Mouse (Mus musculus): ENCODE results near the gene Pde11a. TPM values are rescaled to one million over a fixed set of nuclear protein-coding genes. Genes with fewer than 3 reads are reported as not detected.
A peak's percentile ranks its signal among the peaks of the same experiment; 100 is the strongest.

Gene Pde11a
- total RNA-seq, 1 experiment from 2014 or later, result not detected

DNA sequence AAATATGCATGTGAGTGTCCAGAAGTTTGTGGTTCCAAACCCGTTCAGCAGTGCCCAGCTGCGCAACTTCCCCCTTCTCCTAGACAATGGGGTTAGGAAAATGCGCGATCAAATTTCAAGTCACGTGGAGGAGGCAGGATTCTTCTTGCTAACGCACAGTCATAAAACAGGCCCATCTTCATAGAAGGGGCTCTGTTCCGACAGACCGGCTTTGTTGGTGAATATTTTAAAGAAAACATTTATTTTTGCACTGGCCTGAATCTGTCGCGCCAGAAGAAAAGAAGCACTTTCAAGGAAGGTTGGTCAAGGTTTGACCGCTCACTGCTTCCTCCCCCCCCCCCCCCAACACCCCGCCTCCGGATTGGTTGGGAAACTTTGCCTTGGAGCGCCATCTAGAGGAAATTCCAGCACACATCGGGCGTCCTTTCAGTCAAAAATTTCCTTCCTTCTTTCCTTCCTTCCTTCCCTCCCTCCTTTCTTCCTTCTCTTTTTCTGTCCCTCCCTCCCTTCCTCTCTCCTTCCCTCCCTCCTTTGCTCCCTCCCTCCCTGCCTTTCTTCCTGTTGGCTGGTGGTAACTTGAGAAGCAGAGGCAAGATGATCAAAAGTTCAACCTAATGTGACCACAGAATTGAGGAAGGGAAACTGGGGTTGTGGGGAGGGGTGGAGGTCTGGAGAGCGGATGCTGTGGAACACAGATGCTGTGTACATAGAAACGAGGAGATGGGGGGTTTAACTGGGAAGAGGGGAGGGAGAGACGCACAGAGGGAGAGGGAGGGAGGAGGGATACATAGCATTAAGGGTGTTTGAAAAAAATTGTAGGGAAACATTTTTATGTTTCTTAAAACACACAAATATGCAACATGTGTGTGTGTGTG is 267.9 kb downstream of the Pde11a start:
- ATAC-seq (ENCODE audit: extremely low read depth, insufficient number of reproducible peaks, low FRiP score, poor library complexity, severe bottlenecking), result peak; percentile 50; the same call in 1 of the 2 replicates

DNA sequence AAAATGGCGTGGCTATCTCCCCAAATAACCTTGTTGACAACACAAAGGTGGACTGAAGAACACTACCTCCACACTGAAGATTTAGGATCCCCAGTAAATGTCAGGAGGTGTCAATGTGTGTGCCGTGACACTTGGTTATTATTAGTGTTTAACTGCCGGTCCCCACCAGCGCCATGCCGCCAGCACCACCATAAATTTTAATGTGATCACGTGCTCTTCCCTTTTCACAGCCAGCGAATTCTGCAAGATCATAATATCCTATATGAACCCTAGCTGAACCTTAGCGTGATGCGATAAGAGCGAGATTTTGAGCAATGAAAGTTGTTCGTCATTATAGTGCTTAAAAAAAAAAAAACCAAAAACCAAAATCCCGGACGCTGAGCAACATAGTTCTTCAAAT is 269.3 kb downstream of the Pde11a start:
- ATAC-seq (ENCODE audit: extremely low read depth, insufficient number of reproducible peaks, low FRiP score, poor library complexity, severe bottlenecking), result no peak

DNA sequence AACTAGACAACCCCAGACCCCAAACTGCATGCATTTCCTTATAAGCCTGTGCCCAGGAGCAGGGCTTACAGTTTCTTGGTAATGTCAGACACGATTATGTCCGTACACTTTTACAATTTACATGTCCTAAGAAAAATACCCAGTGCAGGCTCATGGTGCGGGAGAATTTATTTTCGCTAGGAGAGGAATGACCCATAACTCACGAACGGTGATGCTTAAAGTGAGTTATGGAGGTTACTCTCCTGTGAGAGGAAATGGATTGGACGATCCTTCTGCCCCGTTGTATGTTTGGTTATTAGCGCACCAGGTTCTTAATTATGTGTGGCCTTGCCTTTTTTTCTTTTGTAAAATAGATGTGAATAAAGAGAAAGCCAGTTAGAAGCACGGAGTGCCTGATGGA is 270.4 kb downstream of the Pde11a start:
- no peak for ATAC-seq (ENCODE audit: extremely low read depth, insufficient number of reproducible peaks, low FRiP score, poor library complexity, severe bottlenecking)

DNA sequence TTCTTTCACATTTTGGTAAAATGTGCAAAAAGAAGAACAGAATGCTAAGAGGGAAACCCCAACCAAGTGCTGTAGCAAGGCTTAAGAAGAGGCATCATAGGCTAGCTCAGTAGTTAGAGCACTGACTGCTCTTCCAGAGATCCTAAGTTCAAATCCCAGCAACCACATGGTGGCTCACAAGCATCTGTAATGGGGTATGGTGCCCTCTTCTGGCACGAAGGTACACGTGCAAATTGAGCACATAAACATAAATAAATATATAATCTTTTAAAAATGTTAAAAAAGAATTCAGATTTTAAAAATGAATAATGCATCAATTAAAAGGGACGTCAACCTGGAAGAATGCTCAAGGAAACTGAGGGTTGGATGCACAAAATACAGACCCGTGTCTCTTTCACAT is 271.4 kb downstream of the Pde11a start:
- no peak for ATAC-seq (ENCODE audit: extremely low read depth, insufficient number of reproducible peaks, low FRiP score, poor library complexity, severe bottlenecking)

DNA sequence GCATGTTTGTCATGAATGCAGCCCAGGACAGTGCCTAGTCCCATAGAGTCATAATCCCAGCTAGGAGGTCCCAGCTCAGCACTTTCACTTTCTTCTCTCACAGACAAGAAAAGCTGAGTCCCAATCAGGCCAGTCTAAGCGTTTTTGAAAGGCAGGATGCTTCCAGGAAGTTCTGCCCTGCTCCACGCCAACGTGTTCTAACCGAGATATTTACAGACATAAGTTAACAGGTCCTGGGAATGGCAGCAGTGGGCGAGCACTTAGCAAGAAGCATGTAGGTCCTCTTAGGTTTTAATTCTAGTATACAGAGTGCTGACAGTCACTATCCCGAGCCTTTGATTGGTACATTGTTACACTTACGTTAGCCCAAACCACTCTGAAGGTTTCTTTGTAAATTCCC is 273.3 kb downstream of the Pde11a start:
- ATAC-seq (ENCODE audit: extremely low read depth, insufficient number of reproducible peaks, low FRiP score, poor library complexity, severe bottlenecking), result no peak

DNA sequence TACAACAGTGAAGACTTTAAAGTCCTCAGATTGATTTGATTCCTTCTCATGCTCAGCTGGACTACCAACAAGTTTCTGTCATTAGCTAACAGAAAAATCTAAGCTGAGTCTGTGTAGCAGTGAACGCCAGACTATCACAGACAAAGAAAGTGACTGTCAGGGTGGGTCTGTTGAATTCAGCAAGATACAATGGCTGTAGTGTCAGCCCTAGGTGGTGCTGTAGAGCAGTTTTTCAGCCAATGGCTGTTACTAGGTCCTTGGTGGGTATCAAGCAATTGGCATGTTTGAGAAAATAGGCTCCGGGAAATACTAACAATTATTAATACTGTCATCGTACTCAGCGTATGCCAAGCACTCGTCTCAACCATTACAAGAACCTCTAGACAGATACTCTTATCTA is 274.5 kb downstream of the Pde11a start:
- no peak for ATAC-seq (ENCODE audit: extremely low read depth, insufficient number of reproducible peaks, low FRiP score, poor library complexity, severe bottlenecking)

DNA sequence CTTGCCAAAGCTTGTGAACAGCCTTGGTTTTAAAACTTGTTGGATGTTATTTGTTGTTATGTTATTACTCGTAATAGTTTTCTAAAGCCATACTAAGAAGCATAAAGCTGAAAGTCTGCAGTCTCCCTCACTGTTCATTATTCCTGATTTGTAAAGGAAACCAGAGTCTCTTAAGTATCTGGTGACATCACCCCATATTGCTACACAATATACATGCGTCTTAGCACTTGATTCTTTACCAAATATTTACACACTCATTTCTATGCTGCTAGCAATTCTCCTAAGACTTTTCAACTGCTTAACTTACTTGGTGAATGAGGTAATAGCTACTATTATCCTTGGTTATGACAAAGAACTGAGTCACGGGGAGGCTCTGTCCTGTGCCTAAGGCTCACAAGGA is 278.4 kb downstream of the Pde11a start:
- ATAC-seq (ENCODE audit: extremely low read depth, insufficient number of reproducible peaks, low FRiP score, poor library complexity, severe bottlenecking), result no peak

DNA sequence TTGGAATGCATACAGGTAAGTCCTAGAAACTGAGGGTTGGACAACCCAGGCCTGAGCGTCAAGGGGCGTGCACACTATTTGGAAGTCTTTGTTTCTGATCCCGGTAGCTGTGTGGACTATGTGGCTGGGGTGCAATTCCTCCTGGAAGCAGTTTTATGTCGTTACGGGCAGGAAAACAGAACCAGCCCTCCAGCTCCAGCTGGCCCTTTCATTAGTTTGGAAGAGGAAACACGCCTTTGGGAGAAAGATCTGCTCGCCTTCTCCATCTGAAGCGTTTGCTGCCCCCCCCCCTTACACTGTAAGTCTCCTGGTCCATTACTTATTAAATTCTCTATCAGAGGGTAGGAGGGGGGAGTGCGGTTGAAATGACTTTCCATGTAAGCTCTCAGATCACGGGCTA is 279.0 kb downstream of the Pde11a start:
- ATAC-seq (ENCODE audit: extremely low read depth, insufficient number of reproducible peaks, low FRiP score, poor library complexity, severe bottlenecking), result no peak

DNA sequence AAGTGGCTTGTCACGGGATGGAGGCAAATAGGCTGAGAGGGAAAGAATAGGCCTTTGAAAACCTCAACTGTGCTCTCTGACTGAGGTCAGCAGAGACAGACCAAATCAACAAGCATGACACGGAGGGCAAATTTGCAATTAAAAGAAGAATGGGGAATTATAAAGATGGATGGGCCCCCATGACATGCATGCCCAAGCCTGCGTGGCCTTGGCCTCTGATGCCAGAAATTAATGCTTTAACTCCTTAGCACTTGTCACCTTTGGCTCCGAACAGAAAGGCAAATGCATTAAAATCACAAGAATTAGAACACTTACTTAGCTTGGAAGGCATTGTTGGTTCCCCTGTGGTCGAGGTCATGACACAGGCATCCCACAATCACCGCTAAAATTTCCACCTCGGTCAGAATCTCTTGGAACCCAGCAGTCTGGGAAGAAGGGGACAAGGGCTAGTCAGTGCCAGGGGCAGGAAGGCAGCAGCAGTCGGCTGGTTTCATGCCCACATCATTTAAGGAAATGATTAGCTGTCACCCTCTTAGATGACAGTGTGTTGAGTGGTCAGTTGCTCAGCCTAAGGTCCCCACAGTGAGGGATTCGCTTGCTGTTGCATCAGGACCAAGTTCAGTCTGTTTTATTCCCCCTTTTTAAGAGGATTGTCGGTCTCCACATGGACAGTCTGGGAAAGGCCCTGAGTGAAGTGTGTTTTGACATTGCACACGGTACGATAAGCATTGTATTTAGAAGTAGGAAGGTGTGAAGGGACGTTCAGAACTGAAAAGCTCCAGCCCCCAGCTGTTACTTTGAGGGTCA is 279.7 kb downstream of the Pde11a start:
- ATAC-seq (ENCODE audit: extremely low read depth, insufficient number of reproducible peaks, low FRiP score, poor library complexity, severe bottlenecking), result no peak

DNA sequence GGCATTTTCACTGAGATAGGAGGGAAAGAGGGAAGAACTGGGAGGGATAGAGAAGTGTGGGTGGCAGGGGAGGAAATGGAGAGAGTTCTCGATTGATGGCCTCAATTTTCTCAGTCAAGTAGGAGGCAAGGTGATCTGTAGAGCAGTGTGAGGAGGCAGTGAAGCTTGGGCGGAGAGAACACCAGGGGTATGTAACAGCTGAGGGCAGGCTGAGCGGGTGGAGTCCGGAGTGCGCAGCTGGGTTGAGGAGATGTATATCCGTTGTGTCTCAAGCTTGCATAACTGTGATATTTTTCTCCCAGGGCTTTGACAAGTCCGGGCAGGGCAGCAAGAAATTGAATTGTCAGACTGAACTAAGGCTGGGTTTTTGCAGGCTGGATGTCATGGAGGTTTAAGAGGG is 281.0 kb downstream of the Pde11a start:
- ATAC-seq (ENCODE audit: extremely low read depth, insufficient number of reproducible peaks, low FRiP score, poor library complexity, severe bottlenecking), result no peak

DNA sequence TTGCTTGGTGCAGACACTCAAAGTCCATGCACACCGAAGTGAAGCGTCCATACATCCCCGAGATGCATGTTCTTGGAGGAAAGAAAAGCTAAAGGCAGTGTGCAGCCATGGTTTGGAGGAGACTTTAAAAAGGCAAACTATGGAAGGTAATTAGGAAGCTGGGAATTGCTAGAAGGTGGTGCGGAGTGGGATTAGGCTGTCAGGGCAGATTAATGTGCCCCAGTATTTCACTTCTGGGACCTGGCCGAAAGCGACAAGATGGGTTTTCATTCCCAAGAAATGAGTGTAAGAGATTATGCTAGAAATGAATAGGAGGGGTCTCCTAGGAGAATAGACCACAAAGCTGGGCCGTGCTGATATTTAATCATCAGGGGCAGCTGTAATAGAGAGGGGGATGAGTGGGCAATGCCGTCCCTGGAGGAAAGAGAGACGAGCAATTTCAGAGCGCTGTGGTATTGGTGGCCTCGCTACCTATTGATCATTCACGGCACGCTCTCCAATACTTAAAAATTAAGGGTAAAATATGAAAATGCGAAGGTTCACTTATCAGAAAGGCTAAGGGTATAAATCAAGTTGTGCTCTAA is 284.7 kb downstream of the Pde11a start:
- ATAC-seq (ENCODE audit: extremely low read depth, insufficient number of reproducible peaks, low FRiP score, poor library complexity, severe bottlenecking), result no peak

DNA sequence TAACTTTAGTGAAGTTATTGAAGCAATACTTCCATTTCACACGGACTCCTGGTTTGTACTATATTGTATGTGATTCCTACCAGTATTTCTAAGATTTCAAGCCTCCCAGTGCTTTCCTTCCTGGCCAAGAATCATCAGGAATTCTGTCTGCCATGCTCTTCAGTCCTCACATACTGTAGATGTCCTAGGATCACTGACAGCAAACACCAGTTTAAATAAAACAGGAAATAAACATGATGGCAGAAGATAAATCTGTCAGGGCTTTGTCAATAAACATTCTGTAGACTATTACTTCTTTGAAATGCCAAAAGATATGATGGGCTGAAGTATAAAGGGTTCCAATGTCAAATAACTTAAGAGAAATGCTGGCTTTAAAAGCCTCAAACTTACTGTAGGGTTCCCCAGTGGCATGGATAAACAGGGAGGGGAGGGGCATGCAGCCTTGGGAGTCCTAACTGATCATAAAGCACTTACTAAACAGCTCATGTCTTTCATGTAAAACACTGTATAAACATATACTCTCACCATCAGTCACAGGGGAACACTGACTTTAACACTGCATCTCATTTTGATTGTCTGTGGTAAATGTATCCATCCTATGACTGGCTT is 285.6 kb downstream of the Pde11a start:
- no peak for ATAC-seq (ENCODE audit: extremely low read depth, insufficient number of reproducible peaks, low FRiP score, poor library complexity, severe bottlenecking)

DNA sequence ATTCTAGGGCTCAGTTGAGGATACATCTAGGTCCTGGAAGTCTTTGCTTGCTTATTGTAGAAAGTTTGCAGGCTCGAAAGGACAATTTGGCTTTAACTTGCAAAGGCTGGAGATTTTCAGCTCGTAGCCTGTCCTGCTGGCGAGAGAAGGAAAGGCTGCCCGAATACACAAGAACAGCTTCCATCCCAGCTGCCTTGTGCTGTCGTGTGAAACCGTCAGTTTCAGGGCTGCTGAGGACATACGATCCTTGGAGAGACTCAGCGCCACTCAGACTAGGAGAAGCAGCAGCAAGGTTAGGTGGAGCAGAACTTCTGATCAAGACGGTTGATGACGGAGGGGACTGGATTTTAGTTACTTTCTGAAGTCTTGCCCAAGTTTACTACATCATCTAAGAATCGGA is 287.2 kb downstream of the Pde11a start:
- ATAC-seq (ENCODE audit: extremely low read depth, insufficient number of reproducible peaks, low FRiP score, poor library complexity, severe bottlenecking), result no peak

DNA sequence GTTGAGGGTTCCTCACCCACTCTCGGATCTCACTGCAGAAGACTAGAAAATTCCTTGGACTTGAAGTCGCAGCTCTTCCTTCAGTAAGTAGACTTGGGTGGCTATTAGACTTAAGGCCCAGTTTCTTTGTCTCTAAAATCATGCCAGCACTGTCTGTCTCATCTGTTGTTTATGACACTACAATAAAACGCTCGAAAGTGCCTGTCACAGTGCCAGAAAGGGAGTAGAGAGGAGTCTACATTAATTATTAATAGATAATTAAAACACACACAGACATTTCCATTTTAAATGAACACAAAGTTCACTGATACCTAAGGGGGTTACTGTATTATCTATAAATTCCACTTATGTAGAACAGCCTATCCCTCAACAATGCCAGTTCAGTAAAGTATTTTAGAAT is 287.7 kb downstream of the Pde11a start:
- ATAC-seq (ENCODE audit: extremely low read depth, insufficient number of reproducible peaks, low FRiP score, poor library complexity, severe bottlenecking), result no peak

DNA sequence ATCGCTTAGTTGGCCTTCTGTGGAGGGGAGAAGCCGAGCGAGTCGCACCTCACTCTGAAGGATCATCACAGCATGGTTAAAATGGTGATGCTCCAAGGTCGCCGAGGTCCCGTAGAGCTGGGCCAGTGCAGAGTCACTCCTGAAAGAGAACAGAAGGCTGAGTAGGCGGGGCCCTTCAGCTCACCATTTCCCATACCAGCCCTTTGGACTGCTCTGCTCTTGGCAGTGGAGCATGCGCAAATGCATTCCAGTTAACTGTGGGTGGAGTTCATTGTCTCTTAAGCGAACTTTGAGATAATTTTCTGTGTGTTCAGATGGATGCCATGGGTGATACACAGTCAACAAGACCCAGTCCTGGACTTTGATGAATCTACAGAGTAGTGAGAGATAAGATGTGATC is 288.5 kb downstream of the Pde11a start:
- no peak for ATAC-seq (ENCODE audit: extremely low read depth, insufficient number of reproducible peaks, low FRiP score, poor library complexity, severe bottlenecking)

DNA sequence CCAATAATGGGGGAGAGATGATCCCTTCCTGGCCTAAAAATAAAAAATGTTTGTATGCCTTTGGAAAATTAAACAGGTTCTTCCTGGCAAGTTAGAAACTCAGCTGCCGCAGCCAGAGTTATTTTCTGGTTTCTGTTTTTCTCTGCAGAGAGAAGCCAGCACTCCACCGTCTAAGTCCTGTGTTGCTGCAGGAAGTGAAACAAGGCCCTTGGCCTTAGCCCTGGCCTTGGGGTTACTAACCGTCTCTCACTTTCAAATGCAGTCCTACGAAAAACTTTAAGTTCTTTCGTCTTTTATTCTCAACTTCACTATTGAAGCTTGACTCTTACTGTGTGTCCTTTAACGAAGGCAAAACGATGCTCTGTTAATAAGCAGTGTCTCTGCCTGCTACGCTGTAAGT is 289.0 kb downstream of the Pde11a start:
- ATAC-seq (ENCODE audit: extremely low read depth, insufficient number of reproducible peaks, low FRiP score, poor library complexity, severe bottlenecking), result no peak

DNA sequence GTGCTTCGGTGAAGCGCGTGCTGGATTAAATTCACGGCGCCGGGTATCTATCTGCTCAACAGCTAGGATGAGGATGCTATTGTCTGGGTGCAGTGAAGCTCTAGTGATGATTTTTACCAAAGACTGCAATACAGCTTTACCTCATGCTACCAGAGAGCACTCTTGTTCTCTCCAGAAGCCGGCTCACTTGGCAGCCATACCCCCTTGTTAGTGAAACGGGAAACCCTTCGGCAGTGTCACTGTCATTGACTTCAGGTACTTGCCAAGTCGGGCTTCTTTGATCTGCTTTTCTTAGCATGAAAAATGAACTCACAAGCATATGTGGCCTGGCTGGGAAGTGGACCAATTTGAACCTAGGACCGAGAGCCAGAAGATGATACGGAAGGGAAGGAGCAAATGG is 290.8 kb downstream of the Pde11a start:
- no peak for ATAC-seq (ENCODE audit: extremely low read depth, insufficient number of reproducible peaks, low FRiP score, poor library complexity, severe bottlenecking)

DNA sequence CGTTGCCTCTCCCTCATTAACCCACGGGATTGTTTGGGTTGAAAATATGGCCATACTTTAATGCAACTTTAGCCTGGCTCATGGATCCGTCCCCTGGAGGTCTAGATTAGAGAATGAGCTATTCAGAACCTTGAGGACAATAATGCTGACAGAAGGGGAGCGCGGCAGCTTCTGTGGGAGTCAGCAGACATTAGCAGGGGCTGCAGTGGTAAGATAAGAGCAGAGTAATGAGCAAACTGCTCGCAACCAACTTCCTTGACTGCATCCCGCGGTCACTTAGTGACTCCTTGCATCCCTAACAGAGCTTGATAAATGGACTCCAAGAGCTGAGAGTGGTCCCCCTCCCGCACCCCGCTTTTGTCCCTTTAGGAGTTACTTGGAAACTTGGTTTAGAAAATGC is 296.4 kb downstream of the Pde11a start:
- no peak for ATAC-seq (ENCODE audit: extremely low read depth, insufficient number of reproducible peaks, low FRiP score, poor library complexity, severe bottlenecking)

DNA sequence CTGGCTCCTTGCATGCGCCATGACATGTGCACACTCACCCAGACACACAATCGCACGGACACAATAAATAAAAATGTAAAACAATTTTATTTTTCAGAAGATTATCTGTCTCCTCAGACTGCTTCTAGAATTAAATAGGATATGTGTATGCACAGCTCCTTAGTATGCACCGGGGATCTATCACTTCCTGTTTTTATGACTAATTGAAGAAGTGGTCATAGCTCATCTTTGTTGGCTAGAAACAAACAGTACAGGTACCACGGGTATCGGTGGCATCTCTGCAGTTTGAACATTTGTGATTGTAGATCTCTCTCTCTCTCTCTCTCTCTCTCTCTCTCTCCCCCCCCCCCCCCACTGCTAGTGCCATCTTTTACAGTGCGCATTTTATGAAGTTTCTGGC is 298.5 kb downstream of the Pde11a start:
- no peak for ATAC-seq (ENCODE audit: extremely low read depth, insufficient number of reproducible peaks, low FRiP score, poor library complexity, severe bottlenecking)

DNA sequence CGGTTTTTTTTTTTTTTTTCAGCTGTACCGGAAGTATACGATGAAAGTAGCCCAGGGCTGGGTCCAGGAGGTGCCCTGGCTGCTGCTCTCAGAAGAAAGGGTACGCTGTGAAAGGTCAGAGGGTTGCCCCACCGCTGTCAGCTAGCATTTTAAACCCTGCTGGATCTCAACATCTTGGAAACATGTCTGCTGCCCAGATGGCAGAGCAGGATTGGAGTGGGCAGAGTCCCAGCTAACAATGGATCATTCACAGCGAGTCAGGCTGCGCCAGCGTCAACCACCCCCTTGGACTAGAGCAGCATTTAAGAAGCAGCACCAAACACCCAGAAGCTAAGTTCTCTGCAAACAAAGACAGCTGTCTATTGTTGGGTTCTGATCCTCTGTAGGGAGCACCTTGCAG is 308.5 kb downstream of the Pde11a start:
- no peak for ATAC-seq (ENCODE audit: extremely low read depth, insufficient number of reproducible peaks, low FRiP score, poor library complexity, severe bottlenecking)

All from neutrophil, adult 5-6 weeks (primary cell).